Mouse (Mus musculus) bone marrow, adult 2 months (tissue): ENCODE data around the gene Dcst1.

Experiments
- CTCF ChIP-seq: fragments of 200-500 bp; IDR thresholded peaks from 2 replicates; pipeline ENCODE4 v1.5.1; 2011; ENCODE audit warnings: low read length, control low read depth; ENCODE audit not compliant: control insufficient read depth, insufficient read depth
- POLR2A ChIP-seq: fragments of 200-500 bp; IDR thresholded peaks from 2 replicates; pipeline ENCODE4 v1.6.1; 2011; ENCODE audit warnings: low read depth, mild to moderate bottlenecking, control low read depth, low read length, borderline replicate concordance; ENCODE audit not compliant: control insufficient read depth

DNA sequence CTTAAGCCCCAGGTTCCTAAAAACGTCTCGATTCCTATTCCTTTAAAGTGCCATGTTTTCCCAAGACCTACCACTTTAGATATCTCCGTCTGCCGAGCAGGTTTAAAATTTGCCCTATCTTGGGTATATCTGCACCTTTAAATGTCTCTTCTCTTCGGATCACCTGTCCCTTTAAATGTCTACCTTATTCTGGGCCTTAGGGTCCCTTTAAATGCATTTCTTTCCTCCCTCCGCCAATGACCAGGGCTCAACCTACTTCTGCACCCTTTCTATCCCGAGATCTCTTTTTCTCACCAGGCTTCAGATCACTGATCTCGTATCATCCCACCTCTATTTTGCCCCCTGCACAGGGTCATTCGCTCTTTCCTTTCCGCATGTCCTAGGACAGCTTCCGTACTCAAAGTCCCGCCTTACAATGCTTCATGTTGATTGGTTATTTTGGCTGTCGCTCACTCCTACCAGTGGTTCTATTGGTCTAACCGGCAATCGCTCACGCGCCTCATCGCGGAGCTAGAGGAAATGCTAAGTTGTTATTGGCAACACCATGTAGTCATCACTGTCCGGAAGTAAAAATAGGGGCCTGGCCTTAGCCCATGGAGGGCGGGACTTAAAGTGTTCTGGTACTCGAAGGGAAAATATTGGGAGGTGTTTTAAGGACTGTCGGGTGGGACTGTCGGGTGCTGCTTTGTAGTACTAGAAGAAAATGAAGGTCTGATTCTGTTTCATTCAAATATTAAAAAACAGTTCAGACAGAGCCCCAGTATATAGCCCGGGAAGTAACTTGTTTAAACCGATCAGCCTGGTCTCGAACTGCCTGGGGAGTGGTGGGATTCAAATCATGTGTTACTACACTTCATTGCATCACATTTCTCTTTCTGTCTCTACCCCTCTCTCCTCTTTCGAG, 46.7 kb upstream of the Dcst1 start, which contains the start of gene Flad1:
- TF ChIP-seq CTCF (no peak), POLR2A (no peak)
